Mouse (Mus musculus) liver, adult 2 months (tissue): ENCODE results near the gene Agtrap.

Experiments used
- CTCF ChIP-seq: fragments of 200-500 bp; IDR thresholded peaks from 2 replicates; pipeline ENCODE4 v1.5.1; 2011; ENCODE audit warnings: low read depth, low read length, control low read depth
- POLR2A ChIP-seq: fragments of 200-500 bp; IDR thresholded peaks from 2 replicates; pipeline ENCODE4 v1.6.1; 2011; ENCODE audit warnings: low read length, control low read depth; ENCODE audit not compliant: insufficient read depth; ENCODE audit errors: extremely low read depth

DNA sequence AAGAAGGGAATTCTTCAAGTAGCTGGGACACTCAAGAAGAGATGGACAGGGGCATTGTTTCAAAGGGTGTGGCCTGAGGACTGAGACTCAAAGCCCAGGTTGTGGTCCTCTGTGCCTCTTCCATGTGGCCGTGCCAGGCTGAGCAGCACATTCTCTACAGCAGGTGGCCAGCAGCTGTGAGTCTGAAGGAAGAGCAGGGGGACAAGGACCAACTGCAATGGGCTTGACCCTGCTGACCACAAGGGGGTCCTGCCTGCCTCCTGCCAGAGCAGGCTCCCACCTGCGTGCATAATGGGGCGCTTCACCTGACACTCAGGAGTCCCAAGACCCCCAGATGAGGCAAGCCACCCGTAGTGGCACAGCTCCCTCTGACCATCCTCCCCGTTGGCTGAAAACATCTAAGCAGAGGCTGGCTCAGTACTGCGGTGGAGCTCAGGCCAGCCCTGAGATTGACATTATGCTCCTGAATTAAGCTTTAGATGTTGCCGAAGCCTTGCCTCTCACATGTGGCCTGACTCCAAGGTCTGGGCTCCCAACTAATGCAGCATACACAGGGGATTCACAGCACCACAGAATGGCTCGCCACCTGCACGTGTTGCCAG lies 29.5 kb downstream of the Agtrap start:
- no peak for TF ChIP-seq CTCF
- TF ChIP-seq POLR2A: no peak
